Mouse (Mus musculus) WW6 (cell line): ENCODE measurements at regions not wholly inside any gene's neighbourhood (a gene's known extent, or its start where the extent isn't known, plus 50 kb on each side); places are given as distances from the start of the nearest gene placed in this dataset.

ENCODE experiments used
- DNase-seq: peaks from one replicate; pipeline ENCODE4 v3.0.0-alpha.2; 2013; ENCODE audit warnings: low read depth, low spot score

GRCm38 (mm10) chr2:117910781-117911180, 200.9 kb upstream of the Thbs1 start:
- DNase-seq = no peak

- no peak for DNase-seq
These were observed 199.0 kb upstream of the Thbs1 start for GRCm38 (mm10) chr2:117912722-117913121.

GRCm38 (mm10) chr2:117913846-117914245, 197.8 kb upstream of the Thbs1 start:
- DNase-seq = no peak

GRCm38 (mm10) chr2:117915821-117916220, 195.9 kb upstream of the Thbs1 start:
- DNase-seq = no peak

GRCm38 (mm10) chr2:117917181-117917580, 194.5 kb upstream of the Thbs1 start:
- no peak for DNase-seq

- DNase-seq = no peak
These were observed 186.8 kb upstream of the Thbs1 start for GRCm38 (mm10) chr2:117924877-117925276.

GRCm38 (mm10) chr2:117925412-117925811, 186.3 kb upstream of the Thbs1 start:
- no peak for DNase-seq

- no peak for DNase-seq
These were observed 183.6 kb upstream of the Thbs1 start for GRCm38 (mm10) chr2:117928062-117928461.

GRCm38 (mm10) chr2:117929586-117929985, 182.1 kb upstream of the Thbs1 start:
- no peak for DNase-seq

GRCm38 (mm10) chr2:117930895-117931537, 180.7 kb upstream of the Thbs1 start:
- no peak for DNase-seq

GRCm38 (mm10) chr2:117936590-117936989, 175.1 kb upstream of the Thbs1 start:
- DNase-seq = no peak

GRCm38 (mm10) chr2:117938283-117939049, 173.2 kb upstream of the Thbs1 start:
- no peak for DNase-seq

GRCm38 (mm10) chr2:117941517-117942096, 170.1 kb upstream of the Thbs1 start:
- DNase-seq = no peak

- no peak for DNase-seq
These were observed 168.0 kb upstream of the Thbs1 start for GRCm38 (mm10) chr2:117943666-117944065.

- no peak for DNase-seq
These were observed 167.4 kb upstream of the Thbs1 start for GRCm38 (mm10) chr2:117944325-117944724.

- DNase-seq = no peak
These were observed 166.7 kb upstream of the Thbs1 start for GRCm38 (mm10) chr2:117944942-117945341.

GRCm38 (mm10) chr2:117950431-117951336, 161.0 kb upstream of the Thbs1 start:
- no peak for DNase-seq

- DNase-seq = no peak
These were observed 160.3 kb upstream of the Thbs1 start for GRCm38 (mm10) chr2:117951337-117951718.

- no peak for DNase-seq
These were observed 152.9 kb upstream of the Thbs1 start for GRCm38 (mm10) chr2:117958737-117959136.

GRCm38 (mm10) chr2:117959440-117959839, 152.2 kb upstream of the Thbs1 start:
- DNase-seq = no peak

GRCm38 (mm10) chr2:117962531-117962930, 149.1 kb upstream of the Thbs1 start:
- DNase-seq = no peak

GRCm38 (mm10) chr2:117963526-117963925, 148.2 kb upstream of the Thbs1 start:
- DNase-seq = no peak
